Mouse (Mus musculus): Measurements from ENCODE around the gene Prkch.

The Prkch gene

DNA sequence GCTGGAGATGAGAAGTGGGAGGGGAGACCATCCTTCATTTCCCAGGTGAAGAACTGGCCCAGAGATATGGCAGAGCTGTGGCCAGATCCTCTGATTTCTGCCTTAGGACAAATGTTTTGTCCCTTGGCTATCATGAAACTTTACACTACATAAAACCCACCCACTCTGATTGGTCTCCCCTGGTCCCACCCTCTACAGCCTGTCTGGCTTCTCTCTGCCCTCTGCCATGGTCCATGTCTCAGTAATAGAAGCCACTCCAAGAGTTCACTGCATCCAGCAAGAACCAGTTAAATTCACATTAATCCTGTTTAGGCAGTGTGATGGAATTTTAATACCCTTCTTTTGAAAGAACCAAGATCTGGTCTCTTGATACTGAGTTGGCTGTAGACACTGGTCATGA is 158.5 kb downstream of the Prkch start:
- in situ Hi-C loops (cut with MboI, MseI): no loop called here

DNA sequence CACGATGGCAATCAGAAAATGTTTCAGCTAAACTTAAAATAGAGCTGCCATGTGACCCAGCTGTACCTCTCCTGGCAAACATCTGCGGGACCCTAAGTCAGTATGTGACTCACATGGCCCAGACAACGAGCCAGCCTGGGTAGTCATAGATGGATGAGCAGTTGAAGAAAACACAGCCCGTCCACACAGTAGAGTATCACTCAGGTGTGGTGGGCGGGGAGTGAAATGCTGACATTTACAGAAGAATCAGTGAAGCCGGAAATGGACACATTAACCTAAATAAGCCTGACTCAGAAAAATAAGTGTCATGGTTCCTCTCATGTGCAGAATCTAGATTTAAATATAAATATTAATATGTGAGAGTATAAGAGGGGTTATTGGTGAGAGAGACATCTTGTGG is 161.5 kb downstream of the Prkch start:
- in situ Hi-C loops (cut with MboI, MseI): no loop called here

DNA sequence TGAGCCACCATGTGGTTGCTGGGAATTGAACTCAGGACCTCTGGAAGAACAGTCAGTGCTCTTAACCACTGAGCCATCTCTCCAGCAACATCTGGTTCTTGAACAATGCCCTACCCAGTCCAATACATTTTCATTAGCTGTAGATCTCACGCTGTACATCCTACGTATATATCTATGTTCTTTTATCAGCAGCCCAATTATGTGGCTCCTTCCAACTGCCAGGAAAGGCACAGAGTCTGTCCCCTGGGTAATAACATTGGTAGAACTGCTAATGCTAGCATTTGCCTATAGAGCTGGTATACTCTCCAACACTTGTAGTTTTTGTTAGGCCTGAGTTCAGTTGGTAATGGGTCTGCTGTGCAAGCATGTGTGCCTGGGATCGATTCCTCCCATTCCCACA is 163.8 kb downstream of the Prkch start:
- in situ Hi-C loops (cut with MboI, MseI): no loop called here

DNA sequence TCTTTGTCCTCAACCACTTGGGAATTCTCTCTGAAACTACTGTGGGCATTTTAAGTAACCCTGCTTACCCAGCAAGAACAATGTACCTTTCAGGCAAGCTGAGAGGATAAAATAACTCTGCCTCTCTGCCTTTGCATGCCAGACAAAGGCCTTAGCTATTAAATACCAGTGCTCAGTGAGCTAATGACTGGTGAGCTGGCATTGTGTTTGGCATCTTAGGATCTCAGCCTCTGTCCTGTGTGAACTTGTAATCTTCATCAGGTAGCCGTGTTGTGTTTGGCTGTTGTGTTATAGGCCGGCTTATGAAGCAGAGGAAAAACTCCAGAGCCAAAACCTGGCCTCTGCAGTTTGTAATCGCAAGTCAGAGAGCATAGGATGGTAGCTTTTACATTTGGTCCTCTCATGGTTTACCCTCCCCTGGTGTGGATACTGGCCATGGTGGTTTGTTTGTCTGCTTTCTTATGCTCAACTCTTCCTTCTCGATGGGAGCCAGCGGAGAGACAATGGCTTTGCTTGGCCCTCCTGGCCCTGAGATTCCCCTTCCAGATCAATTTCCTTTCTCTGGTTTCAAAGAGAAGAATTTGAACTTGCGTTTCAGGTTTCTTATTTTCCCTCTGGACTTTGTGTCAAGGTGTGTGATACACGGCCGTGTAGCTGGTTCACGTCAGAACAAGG is 170.0 kb downstream of the Prkch start:
- in situ Hi-C loops (cut with MboI, MseI): no loop called here

DNA sequence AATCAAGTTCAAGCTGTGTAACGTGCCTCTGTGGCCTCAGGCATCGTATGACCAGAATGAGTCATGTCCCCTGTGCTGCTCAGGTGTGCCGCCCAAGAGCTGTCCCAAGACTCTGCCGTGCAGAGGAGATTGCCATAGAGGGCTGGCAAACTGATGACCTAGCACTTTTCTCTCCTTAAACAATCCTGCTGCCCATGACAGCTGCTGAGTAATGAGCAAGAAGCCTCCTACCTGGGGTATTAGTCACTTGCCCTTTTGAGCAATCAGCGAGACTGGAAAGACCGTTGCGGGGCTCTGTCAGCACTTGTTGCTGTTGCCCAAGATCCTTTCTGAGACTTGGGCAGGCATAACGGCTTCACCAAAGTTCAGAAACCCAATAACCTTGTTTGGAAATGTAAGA is 171.1 kb downstream of the Prkch start:
- in situ Hi-C loops (cut with MboI, MseI): no loop called here

DNA sequence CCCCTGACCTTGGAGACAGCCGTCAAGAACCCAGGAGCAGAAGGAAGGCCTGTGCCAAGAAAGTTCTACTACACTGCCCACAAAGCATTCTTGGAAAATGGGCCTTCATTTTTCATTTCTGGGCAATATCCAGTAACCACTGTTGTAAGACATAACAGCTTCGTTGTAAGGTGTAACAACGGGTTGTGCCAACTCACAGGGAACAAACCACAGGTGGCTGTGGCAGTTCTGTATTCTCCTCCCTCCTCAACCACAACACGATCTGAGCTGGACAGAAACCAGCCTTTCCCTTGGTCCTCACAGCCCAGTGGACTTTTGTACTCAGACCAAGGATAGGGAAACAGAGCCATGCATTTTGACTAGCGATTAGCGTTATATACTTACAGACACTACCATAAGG is 171.9 kb downstream of the Prkch start:
- in situ Hi-C loops (cut with MboI, MseI): no loop called here

DNA sequence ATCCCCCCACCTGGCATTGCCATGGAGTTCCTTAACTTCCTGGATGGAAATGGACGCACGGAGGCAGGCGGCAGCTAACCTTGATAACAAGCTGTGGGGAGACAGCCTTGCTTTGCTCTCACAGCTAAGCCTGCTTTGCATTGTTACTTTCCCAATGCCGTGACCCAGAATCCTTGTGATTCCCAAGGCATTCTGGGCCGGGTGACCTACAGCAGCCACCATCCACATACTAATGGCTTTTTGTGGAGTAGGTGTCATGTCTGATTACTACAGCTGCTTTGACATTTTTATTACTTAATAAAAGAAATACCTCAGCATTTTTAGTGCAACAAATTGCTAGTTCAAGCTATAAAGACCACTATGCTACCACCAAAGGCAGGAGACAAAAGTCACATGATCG is 177.4 kb downstream of the Prkch start:
- in situ Hi-C loops (cut with MboI, MseI): no loop called here

DNA sequence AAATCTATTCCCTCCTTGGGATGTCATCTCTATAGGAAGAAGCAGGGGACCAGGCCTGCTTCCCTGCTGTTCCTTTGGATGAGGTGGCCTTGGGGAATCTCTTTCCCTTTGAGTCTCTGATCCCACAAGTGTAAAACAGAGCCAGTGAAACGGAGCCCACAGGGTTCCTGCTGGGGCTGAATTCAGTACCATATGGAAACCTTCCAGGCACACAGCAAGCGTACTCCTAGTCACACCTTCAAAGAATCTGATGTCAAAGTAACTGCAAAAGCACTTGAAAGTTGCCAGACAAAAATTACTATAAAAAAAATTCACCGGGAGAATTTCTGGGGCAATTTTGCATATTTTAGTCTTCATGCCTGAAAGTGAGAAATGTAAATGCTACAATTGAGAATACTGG is 178.2 kb downstream of the Prkch start:
- in situ Hi-C loops (cut with MboI, MseI): no loop called here

DNA sequence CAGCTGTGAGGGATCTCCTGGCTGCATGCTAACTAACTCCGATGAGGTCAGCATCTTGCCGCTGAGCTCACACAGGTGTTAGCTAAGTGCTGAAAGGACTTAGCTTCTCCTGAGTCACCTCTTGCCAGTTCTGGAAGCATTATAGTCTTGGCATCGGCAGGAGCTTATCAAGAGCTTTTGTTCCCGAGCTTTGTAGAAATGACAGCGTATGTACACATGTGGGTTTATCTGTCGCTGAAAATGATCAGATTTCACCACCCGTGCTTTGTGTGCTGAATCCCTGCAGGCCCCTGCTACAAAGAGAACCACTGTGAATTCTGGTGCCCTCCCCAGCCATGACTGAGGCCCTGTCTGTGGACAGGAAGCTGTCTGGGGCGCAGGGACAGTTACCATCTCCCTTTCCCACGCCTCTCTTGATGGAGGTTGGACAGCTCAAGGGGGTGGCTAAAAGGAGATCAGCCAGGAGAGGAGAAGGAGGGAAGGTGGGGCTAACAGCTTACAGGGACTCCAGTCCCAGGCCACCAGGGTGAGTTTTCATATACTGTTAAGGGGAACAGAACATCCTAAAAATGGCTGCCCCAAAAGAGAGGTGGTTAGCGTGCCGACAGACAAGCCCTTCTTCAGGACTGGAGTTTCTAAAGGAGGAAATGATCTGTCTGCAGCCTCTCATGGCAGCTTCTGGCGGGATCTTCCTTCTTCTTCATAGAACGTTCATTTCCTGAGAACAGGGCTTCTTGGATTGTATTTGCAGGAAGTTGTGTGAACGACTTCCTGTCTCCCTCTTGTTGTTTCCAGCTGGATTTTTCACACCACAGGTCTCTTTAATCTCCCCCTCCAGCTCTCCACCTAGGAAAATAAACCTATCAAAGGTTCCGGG is 180.3 kb downstream of the Prkch start:
- in situ Hi-C loops (cut with MboI, MseI): no loop called here

DNA sequence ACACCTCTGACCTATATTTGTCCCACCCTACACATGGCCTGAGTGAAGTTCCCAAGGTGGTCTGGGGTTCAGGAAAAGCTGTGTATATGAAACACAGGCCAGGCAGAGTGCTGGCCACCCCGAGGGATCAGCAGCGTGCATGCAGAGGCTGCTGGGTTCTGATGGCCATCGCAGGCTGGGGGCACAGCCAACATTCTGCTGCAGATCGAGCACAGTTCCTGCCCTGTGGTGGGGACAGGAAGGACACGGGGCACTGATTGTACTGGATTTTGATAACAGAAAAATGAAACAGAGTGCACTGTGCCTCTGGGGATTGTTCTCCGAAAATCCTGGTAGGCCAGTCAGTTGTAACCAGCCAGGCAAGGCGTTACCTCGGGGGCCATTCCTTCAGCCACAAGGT is 181.6 kb downstream of the Prkch start:
- in situ Hi-C loops (cut with MboI, MseI): no loop called here

DNA sequence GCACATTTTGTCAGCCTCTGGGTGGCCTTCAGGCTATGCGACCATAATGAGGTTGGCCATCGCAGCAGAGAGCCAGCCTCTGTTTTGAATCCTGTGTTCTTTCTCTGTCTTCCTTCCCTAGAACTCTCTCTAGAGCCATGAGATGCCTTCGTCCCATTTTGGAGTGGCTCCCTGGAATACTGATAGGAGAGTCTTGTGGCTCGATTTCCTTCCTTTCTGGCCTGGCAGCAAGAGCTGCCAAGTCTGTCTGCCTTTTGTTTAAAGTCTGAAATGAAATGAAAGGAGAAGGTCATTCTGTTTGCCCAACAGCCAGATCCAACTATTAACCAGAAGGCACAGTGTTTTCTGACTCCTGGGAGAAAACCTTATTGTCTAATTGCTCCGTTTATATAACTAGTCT is 184.2 kb downstream of the Prkch start:
- in situ Hi-C loops (cut with MboI, MseI): no loop called here

DNA sequence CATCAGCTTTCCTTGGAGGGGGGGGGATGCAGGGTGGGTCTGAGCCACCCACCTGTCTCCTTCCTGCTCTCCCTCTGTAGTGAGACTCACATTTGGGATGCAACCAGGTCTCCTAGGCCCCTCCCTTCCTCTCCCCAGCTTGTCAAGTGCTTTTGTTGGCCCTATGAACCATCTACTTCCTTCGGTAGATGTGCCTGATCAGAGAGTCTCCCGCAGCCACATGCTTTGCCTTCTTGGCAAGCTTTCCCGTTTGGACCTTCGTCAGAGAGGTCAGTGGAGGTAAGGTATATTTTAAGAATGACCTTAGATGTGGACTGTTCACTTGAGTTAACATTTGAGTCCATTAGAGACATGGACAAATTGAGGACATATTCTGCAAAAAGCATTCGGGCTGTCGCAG is 184.9 kb downstream of the Prkch start:
- in situ Hi-C loops (cut with MboI, MseI): no loop called here

DNA sequence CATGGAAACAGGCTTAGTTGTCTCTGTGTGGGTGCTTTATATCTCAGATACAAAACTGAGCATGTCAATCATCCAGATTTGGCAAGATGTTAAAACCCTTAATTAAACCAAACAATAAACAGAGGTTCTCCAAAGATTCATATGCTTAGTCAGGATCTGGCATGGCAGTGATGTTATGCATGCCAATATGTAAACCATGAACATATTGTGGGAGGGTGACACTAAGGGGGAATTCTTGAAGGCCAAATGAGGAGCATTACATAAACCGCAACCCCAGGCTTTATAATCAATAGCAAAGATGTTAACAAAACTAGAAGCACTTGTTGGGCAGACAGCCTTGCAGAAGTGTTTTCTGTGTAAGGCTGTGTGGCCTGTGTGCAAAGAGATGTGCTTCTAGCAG is 186.2 kb downstream of the Prkch start:
- in situ Hi-C loops (cut with MboI, MseI): no loop called here

DNA sequence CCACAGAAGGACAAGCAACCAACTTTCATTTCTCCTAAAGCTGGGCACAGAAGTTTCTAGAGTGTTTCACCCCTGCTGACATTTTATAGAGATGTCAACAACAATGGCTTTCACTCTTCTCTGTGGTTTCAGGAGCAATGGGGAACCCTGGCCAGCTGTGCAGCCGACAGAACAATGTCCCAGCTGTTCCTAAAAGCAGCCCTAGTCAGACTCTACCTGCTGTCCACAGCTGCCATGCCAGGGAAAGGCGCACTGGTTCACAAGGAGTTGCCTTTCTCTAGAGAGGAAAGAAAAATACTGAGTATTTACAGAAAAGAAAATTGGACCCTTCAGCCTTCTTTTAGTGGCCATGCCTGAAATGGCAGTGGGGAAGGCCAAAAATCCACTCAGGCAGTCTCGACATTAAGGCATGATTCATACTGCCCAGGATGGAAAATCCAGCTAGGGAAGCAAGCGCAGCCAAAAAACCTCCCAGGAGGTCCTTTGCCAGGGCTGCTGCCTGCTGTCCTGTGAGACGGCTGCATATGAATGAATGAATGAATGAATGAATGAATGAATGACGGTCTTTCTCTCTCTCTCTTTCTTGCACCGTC is 190.3 kb downstream of the Prkch start:
- in situ Hi-C loops (cut with MboI, MseI): loop anchor here (5.0 kb wide), 1 partner anchor 67 kb away; no protein-coding TSS in a partner anchor

DNA sequence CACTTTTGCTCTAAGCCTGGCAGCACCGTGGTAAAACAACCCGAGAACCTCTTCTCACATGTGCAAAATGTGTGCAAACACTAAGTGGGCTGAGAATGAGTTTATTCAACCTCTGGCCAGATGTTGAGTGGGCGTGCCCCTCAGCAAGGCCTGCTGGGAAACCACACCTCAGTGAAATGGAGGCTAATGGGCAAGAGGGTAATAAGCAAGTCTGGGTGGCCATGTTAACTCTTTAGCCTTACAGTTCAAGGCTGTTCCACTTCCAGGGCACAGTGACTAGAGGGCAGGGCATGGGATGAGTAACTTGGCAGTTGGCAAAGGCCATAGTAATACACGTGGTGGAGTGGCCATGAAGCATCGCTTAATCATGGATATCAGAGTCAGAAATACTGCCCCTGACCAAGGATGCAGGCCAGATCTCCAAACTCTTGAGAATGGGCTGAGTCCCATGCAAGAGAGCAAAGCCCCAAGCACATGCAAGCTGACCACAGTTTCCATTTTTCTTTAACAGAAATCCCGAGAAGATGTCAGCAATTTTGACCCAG is 191.9 kb downstream of the Prkch start:
- in situ Hi-C loops (cut with MboI, MseI): loop anchor here (5.0 kb wide), 1 partner anchor 66 kb away; no protein-coding TSS in a partner anchor

DNA sequence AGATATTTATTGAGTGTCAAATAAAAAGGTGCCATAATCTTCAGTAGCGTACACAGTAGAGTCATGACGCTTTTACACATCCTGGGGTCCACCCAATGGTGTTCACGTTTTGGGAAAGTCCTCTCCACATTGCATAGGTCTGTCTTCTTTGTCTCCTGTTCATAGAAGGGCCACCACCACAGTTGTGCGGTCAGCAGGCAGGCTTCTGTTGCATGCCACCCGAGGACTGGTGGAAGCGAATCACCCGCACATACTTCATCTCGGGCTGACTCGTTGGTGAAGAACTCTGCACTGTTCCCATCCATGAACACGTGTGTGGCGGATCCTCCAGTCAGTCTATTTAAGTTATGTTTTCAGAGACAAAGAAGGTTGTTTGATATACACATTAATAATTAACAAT is 193.1 kb downstream of the Prkch start:
- in situ Hi-C loops (cut with MboI, MseI): loop anchor here (5.0 kb wide), 1 partner anchor 65 kb away; no protein-coding TSS in a partner anchor

DNA sequence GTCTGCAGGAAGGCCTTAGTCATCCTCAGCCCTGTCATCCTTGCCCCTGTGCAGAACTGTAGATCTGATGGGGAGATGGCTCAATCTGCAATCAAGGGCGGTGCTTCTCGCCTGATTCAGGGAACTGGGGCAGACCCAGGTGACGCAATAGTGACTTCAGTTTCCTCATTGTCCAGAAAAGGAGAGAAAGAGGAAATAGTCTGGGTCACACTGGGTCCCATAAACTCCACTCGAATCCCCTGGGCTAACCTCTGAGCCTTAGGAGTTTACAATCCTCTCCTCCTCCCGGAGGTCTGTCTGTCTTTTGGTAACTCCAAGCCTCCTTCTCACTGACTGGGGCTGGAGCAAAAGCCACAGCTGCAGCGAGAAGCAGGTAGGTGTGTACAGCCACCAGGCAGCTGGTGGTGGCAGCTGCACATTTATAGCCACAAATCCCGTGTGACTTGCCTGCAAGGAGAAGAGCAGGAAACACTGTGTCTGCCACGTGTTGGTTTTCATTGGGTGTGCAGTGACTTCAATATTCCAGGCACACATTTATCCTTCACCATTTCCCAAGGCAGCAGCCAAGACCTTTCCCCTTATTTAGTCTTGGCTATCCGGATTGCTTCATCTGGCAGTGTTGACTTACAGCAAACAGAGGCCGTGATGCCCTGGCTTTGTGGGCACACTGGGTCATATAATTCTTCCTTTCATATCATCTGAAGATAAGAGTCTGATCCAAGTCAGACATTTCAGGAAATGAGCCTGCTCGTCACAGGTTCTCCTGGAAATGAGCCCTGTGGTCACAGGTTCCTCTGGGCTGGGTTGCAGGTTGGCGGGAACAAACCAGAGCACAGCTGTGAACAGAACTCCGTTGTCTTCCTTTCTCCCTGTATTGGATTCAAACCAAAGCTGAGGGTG is 195.0 kb downstream of the Prkch start:
- in situ Hi-C loops (cut with MboI, MseI): loop anchor here (5.0 kb wide), 1 partner anchor 63 kb away; no protein-coding TSS in a partner anchor

DNA sequence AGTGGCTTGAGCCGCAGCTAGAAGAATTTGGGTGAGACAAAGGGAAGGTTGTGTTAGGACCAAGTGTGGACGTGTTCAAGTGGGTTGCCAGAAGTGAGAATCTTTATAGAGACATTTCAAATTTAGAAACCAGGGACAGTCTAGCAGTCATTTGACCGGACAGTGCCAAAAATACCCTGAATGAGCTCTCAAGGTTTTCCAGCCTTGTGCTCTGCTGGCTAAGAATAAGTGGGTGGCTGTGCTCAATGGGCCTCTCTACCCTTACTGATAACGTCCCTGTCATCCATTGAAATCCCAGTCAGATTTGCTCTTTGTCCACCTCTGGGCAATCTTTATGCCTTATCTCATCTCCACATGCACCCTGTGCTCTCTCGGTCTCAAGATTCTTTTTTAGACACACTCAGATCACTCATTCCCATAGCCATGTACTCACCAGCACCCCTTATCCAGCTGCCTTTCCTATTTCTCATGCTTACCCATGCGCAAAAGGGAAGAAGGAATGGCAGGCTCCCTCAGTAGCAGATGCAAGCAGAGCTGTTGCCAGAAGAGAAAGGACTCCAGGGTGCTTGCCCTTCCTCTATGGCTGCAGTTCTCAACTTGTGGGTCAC is 196.9 kb downstream of the Prkch start:
- in situ Hi-C loops (cut with MboI, MseI): no loop called here

DNA sequence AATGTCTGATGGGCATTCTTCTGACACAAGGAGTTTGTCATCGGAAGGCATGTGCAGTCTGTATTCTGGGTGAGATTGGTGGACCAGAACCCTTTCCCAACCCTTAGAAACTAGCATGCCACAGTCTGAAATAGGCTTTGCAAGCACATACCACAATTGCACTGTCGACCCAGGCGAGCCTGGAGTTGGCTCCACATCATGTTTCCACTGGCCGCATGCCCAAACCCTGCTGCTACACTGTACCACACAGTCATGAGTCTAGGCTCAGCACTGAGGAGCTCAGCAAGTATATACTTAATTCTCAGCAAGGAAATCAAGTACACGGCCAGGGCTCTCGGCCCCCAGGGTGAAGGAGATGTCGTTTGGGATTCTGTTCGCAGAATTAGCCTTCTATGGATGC is 202.3 kb downstream of the Prkch start:
- in situ Hi-C loops (cut with MboI, MseI): no loop called here

DNA sequence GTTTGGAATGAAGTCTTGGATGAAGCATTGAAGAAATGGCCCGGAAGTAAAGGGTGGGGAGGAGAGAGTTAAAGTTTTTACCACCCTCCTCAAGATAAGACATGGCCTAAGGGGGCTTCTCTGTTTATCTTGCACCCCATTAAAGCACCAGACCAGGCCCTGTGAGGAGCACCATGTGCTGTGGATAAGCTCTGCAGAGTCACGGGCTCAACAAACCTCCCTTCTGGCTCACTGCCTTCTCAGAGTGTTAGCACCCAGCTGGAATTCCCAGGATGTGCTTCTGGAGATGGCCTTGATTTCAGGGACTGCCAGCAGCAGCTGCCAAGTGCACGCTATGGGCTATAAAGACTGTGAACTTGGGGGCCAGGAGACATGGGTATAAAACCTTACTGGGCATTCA is 204.3 kb downstream of the Prkch start:
- in situ Hi-C loops (cut with MboI, MseI): no loop called here

DNA sequence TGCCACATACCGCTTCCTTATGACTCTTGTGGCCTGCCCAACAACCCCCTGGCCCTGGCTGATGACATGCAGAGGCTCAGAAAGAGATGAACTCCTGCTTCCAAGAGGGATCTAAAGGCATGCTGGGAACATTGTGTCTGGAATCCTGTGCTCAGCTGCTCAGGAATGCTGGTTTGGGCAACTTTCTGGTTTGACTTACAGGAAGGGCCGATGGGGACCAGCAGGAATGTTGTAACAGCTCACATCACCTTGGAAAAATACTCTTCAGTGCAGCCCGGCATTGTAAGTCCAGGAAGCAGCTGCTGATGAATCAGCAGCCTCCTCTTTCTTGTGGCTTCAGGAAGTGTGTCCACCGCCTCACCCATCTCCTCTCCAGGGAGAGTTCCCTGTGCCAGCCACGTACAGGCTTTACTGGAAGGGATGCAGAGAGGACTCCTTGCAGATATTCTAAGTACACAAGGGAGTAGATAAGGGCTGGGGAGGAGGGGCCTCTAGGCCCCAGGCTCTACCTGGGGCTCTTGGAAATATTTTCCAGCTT is 206.0 kb downstream of the Prkch start:
- in situ Hi-C loops (cut with MboI, MseI): no loop called here

All from T-helper 2 cell (primary cell).